ENCODE assay signal across 25 mouse cellular contexts in the genomic region with DNA sequence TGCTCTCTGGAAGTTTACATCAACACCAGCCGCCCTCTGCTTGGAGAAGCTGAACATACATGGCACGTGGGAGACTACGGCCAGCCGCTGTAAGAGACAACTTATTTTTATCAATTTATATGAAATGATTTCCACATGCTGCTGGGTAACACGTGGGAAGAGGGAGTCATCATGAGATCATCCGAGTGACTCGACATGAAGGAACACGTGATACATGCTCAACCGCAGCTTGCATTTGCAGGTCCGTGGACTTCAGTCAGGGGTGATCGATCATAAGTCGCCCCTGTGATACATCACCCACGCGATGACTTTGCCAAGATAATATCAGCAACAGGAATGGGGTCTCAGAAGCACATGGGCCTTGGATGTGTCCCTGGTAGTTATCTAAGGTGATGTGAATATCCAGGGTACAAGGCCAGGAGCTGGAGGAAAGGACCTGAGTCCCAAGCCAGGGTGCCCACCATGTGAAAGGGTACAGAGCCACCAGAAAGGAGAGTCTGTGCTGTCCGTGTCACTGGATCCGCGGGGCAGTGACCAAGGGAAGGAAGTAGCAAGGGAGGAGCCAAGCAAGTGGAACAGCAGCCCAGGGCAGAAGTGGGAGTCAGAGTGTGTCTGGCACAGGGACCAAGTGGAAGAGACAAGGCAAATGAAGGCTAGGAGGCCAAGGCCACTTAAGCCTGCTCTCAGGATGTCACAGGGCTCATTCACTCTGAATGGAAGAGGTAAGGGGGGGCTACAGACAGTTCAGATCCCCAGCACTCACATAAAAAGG. TPM values are rescaled to one million over a fixed set of nuclear protein-coding genes. Genes with fewer than 3 reads are reported as not detected.
DNase-seq lines count a peak whose midpoint lies in the region; TF ChIP-seq lines count a peak whose summit lies in the region.
"Had no signal": no experiment of that assay in that cellular context is flagged by ENCODE, and none has a peak within 500 bp of the region (broad histone marks: within the 10 kb centered on the region; RNA-seq: fewer than 3 reads in every experiment).

No protein-coding gene starts in this region.

- H3K4me2 ChIP-seq in myocyte (ENCODE audit: low read depth): peak overlapping the region; percentile 61
- H3K4me2 ChIP-seq: liver, embryonic 11.5 days; lung, embryonic 14.5 days had no signal

- no peak overlapping the region for H3ac ChIP-seq in myocyte (ENCODE audit: control insufficient read depth, insufficient read length)

- H3K27ac ChIP-seq in cerebellum, adult 2 months (ENCODE audit: insufficient read depth, low read length): no peak overlapping the region
- no peak overlapping the region for H3K27ac ChIP-seq in liver, adult 2 months (replicated peaks; ENCODE audit: insufficient read depth, low read depth, low read length)
- H3K27ac ChIP-seq: hindbrain, postnatal 0 days had no signal

- no peaks in the 10 kb centered on the region for H3K36me3 ChIP-seq in liver, adult 2 months (ENCODE audit: control insufficient read depth, insufficient read depth, low read length)
- H3K36me3 ChIP-seq in myocyte (ENCODE audit: control insufficient read depth, insufficient read depth): no peaks in the 10 kb centered on the region
- H3K36me3 ChIP-seq: G1E had no signal

- H3K9ac ChIP-seq in liver, adult 2 months (ENCODE audit: low read depth, low read length): no peak overlapping the region
- H3K9ac ChIP-seq: forebrain, postnatal 0 days; lung, embryonic 14.5 days had no signal

- peaks cover 10% of the 10 kb centered on the region for H3K4me1 ChIP-seq in cerebellum, adult 2 months (ENCODE audit: control insufficient read depth, insufficient read depth, low read length)
- H3K4me1 ChIP-seq in liver, adult 2 months (ENCODE audit: control insufficient read depth, insufficient read depth, low read length): no peaks in the 10 kb centered on the region

- DNase-seq in cerebellum, postnatal 14 days: peak; percentile 7 to 14
- DNase-seq in cerebellum, adult 2 months: no peak
- peak; percentile 5 for DNase-seq in liver, adult 2 months (ENCODE audit: extremely low read depth, low read depth, low spot score)
- DNase-seq in liver: no peak
- peak; percentile 42 for DNase-seq in adrenal gland, postnatal 14 days
- DNase-seq in gastrocnemius, adult 18-20 months (ENCODE audit: low spot score): no peak
- no peak for DNase-seq in ovary, postnatal 14 days (ENCODE audit: low spot score)
- DNase-seq: cerebellum, adult 9-10 months; forebrain, postnatal 0 days; gastrocnemius, postnatal 25 days; heart, postnatal 10 days; kidney, adult 9 months; lung, embryonic 14.5 days had no signal

- TF ChIP-seq POLR2A in cerebellum, adult 2 months (IDR thresholded peaks at IDR 0.05; ENCODE audit: borderline replicate concordance, insufficient read depth, low read length): no peak
- no peak for TF ChIP-seq POLR2A in liver, adult 2 months (IDR thresholded peaks at IDR 0.05; ENCODE audit: extremely low read depth, insufficient read depth, low read length)
- TF ChIP-seq POLR2A in myocyte (IDR thresholded peaks at IDR 0.05; ENCODE audit: insufficient read length, low read depth): no peak

- H3K79me2 ChIP-seq in liver, adult 2 months (ENCODE audit: control insufficient read depth, insufficient read depth, low read length): no peaks in the 10 kb centered on the region
- no peaks in the 10 kb centered on the region for H3K79me2 ChIP-seq in myocyte (ENCODE audit: control insufficient read depth, insufficient read depth)

- WGBS in cerebellum, adult 2 months: 76% methylated on average over 17 of the region's 17 CpGs
- WGBS in liver, adult 2 months: 72% methylated on average over 17 of the region's 17 CpGs

- no peaks in the 10 kb centered on the region for H3K27me3 ChIP-seq in cerebellum, adult 2 months (ENCODE audit: control insufficient read depth, insufficient read depth, low read length)
- H3K27me3 ChIP-seq in liver, adult 2 months (ENCODE audit: control insufficient read depth, insufficient read depth, low read length): peaks cover 10% of the 10 kb centered on the region
- H3K27me3 ChIP-seq in myocyte (ENCODE audit: control insufficient read depth, insufficient read depth, insufficient read length): peaks cover 13% of the 10 kb centered on the region

- no peak for TF ChIP-seq CTCF in cerebellum, adult 2 months (IDR thresholded peaks at IDR 0.05; ENCODE audit: borderline replicate concordance, insufficient read depth, low read depth, low read length)
- no peak for TF ChIP-seq CTCF in liver, adult 2 months (IDR thresholded peaks at IDR 0.05; ENCODE audit: low read depth, low read length)

- no peak overlapping the region for H3K4me3 ChIP-seq in cerebellum, adult 2 months (replicated peaks; ENCODE audit: insufficient read depth, low read depth, low read length)
- H3K4me3 ChIP-seq in liver, adult 2 months (ENCODE audit: insufficient read depth, low read depth, low read length): no peak overlapping the region
- no peak overlapping the region for H3K4me3 ChIP-seq in myocyte
- H3K4me3 ChIP-seq: erythroblast, embryonic 14.5 days had no signal

TF ChIP-seq in myocyte, 11 proteins besides CTCF, POLR2A, EP300 and RAD21:
- TF ChIP-seq USF1 (IDR thresholded peaks at IDR 0.05; ENCODE audit: low read depth) (peak; percentile 95), MAX (IDR thresholded peaks at IDR 0.05; ENCODE audit: low read depth) (peak; percentile 55), POLR2AphosphoS2 (IDR thresholded peaks at IDR 0.05; ENCODE audit: insufficient read length, low read depth) (no peak), CEBPB (IDR thresholded peaks at IDR 0.05; ENCODE audit: insufficient read depth, poor library complexity, severe bottlenecking) (0 out of 2 replicates have a peak, but pooled peaks have one; percentile 7), SRF (IDR thresholded peaks at IDR 0.05; ENCODE audit: control insufficient read depth, insufficient read length, low read depth) (no peak)

RNA-seq across cellular contexts. Expression of a gene that starts 4.5 kb away (rescaled TPM):
- polyA plus RNA-seq in cerebellum, adult 2 months (2012; rRNA removed): 30.2 and 31.2 TPM in 2 replicates
- total RNA-seq in liver, adult 2 months (2014; rRNA removed): 0.07 and 0.09 TPM in 2 replicates
- polyA plus RNA-seq in liver, adult 2 months (2012; rRNA removed): 0.07 and 0.10 TPM in 2 replicates
- total RNA-seq in adrenal gland, postnatal 14 days (2021): 4.0 and 4.8 TPM in 2 replicates
- polyA plus RNA-seq in myocyte (2012; fragmentation: generic; extraction: Trizol): 2.3 TPM
- 10 to 100 TPM in 1 of 2 experiments, 1 to 10 TPM in 1; 7.5 to 10.0 TPM for total RNA-seq in gastrocnemius, adult 18-20 months (2021)
- total RNA-seq: megakaryocyte progenitor cell, adult 5-6 weeks had no signal
- polyA plus RNA-seq: erythroblast, embryonic 14.5 days; G1E had no signal

RNA-seq across cellular contexts. Expression of a gene that starts 12.3 kb away (rescaled TPM):
- not detected in 2 replicates for polyA plus RNA-seq in cerebellum, adult 2 months (2012; rRNA removed)
- not detected in 2 replicates for total RNA-seq in liver, adult 2 months (2014; rRNA removed)
- polyA plus RNA-seq in liver, adult 2 months (2012; rRNA removed): not detected in 2 replicates
- total RNA-seq in adrenal gland, postnatal 14 days (2021): not detected in 2 replicates
- not detected for polyA plus RNA-seq in myocyte (2012; fragmentation: generic; extraction: Trizol)
- 100 to 1,000 TPM in 1 of 2 experiments, 10 to 100 TPM in 1; 42.1 to 178 TPM for total RNA-seq in gastrocnemius, adult 18-20 months (2021)
- total RNA-seq: heart, postnatal 10 days; megakaryocyte progenitor cell, adult 5-6 weeks had no signal
- polyA plus RNA-seq: erythroblast, embryonic 14.5 days; G1E; liver, embryonic 11.5 days; lung, embryonic 14.5 days; neural tube, embryonic 14.5 days; small intestine, adult 2 months; stomach, embryonic 16.5 days; urinary bladder, adult 2 months had no signal

RNA-seq across cellular contexts. Expression of a gene that starts 19.4 kb away (rescaled TPM):
- 3.1 and 3.2 TPM in 2 replicates for polyA plus RNA-seq in cerebellum, adult 2 months (2012; rRNA removed)
- total RNA-seq in liver, adult 2 months (2014; rRNA removed): not detected in 2 replicates
- 0.06 and 0.10 TPM in 2 replicates for polyA plus RNA-seq in liver, adult 2 months (2012; rRNA removed)
- total RNA-seq in adrenal gland, postnatal 14 days (2021): 0.08 and 0.11 TPM in 2 replicates
- 0.01 TPM for polyA plus RNA-seq in myocyte (2012; fragmentation: generic; extraction: Trizol)
- under 1 TPM; 0.41 to 0.55 TPM for total RNA-seq in gastrocnemius, adult 18-20 months (2021)
- total RNA-seq: G1E; gastrocnemius, postnatal 25 days; heart, postnatal 10 days; megakaryocyte progenitor cell, adult 5-6 weeks had no signal
- polyA plus RNA-seq: erythroblast, embryonic 14.5 days; G1E; liver, embryonic 11.5 days; lung, embryonic 14.5 days had no signal

RNA-seq across cellular contexts. Expression of a gene that starts 31.2 kb away (rescaled TPM):
- not detected in 2 replicates for polyA plus RNA-seq in cerebellum, adult 2 months (2012; rRNA removed)
- 0.60 TPM in 1 of 2 replicates, not detected in the other for total RNA-seq in liver, adult 2 months (2014; rRNA removed)
- not detected in 2 replicates for polyA plus RNA-seq in liver, adult 2 months (2012; rRNA removed)
- total RNA-seq in adrenal gland, postnatal 14 days (2021): 6.8 TPM in 1 of 2 replicates, not detected in the other
- not detected for polyA plus RNA-seq in myocyte (2012; fragmentation: generic; extraction: Trizol)
- not detected for total RNA-seq in gastrocnemius, adult 18-20 months (2021)
- total RNA-seq: G1E; gastrocnemius, postnatal 25 days; layer of hippocampus, postnatal 25 days; left cerebral cortex, postnatal 25 days; megakaryocyte progenitor cell, adult 5-6 weeks had no signal
- polyA plus RNA-seq: erythroblast, embryonic 14.5 days; G1E; urinary bladder, adult 2 months had no signal

RNA-seq across cellular contexts. Expression of a gene that starts 36.0 kb away (rescaled TPM):
- 93.3 and 95.4 TPM in 2 replicates for polyA plus RNA-seq in cerebellum, adult 2 months (2012; rRNA removed)
- 18.2 and 24.4 TPM in 2 replicates for total RNA-seq in liver, adult 2 months (2014; rRNA removed)
- 48.5 and 58.9 TPM in 2 replicates for polyA plus RNA-seq in liver, adult 2 months (2012; rRNA removed)
- total RNA-seq in adrenal gland, postnatal 14 days (2021): 27.8 and 34.1 TPM in 2 replicates
- 80.2 TPM for polyA plus RNA-seq in myocyte (2012; fragmentation: generic; extraction: Trizol)
- total RNA-seq in gastrocnemius, adult 18-20 months (2021): 10 to 100 TPM; 19.1 to 19.7 TPM

Comparison
In these comparisons a context has a peak if more than half of its experiments do, and no peak if none do; other contexts are left out.
1. DNase-seq: peak in cerebellum, postnatal 14 days (2 of 2), liver, adult 2 months (single experiment) and adrenal gland, postnatal 14 days (single experiment); none in cerebellum, adult 2 months (0 of 2), liver (single experiment), gastrocnemius, adult 18-20 months (single experiment) and ovary, postnatal 14 days (single experiment).
2. RNA of a gene that starts 12.3 kb away (total RNA-seq): 42.1 to 178 TPM in gastrocnemius, adult 18-20 months; not detected in liver, adult 2 months and not detected in adrenal gland, postnatal 14 days; every median in the first group is over 10 times any median in the second.